ENCODE assay signal across 10 mouse cellular contexts in genomic region chr10:62242896-62243295, GRCm38 (mm10). TPM values are rescaled to one million over a fixed set of nuclear protein-coding genes. Genes with fewer than 3 reads are reported as not detected.
A peak's percentile ranks its signal among the peaks of the same experiment; 100 is the strongest.
DNase-seq lines count a peak whose midpoint lies in the region; ATAC-seq lines count a peak whose summit lies in the region.
"Had no signal": no experiment of that assay in that cellular context is flagged by ENCODE, and none has a peak within 500 bp of the region (broad histone marks: within the 10 kb centered on the region; RNA-seq: fewer than 3 reads in every experiment).

No protein-coding gene starts in this region.

- no peak for ATAC-seq in forebrain, embryonic 14.5 days
- ATAC-seq in forebrain, embryonic 15.5 days (replicated peaks): no peak
- ATAC-seq in embryonic facial prominence, embryonic 14.5 days (ENCODE audit: low read depth): peak; percentile 53
- ATAC-seq in kidney, embryonic 15.5 days (replicated peaks; ENCODE audit: low FRiP score): 0 out of 2 replicates have a peak, but pooled peaks have one; percentile 30
- peak; percentile 60 for ATAC-seq in lung, embryonic 16.5 days (ENCODE audit: low read depth)

- 70% methylated on average over 9 of the region's 13 CpGs for WGBS in forebrain, embryonic 14.5 days
- WGBS in forebrain, embryonic 15.5 days: 61% methylated on average over 9 of the region's 13 CpGs
- 38% methylated on average over 10 of the region's 13 CpGs for WGBS in embryonic facial prominence, embryonic 14.5 days
- 48% methylated on average over 12 of the region's 13 CpGs for WGBS in kidney, embryonic 15.5 days
- 39% methylated on average over 10 of the region's 13 CpGs for WGBS in lung, embryonic 16.5 days

- H3K27ac ChIP-seq in forebrain, embryonic 14.5 days (ENCODE audit: low read depth, low read length): no peak overlapping the region
- H3K27ac ChIP-seq in forebrain, embryonic 15.5 days (replicated peaks): no peak overlapping the region
- H3K27ac ChIP-seq in embryonic facial prominence, embryonic 14.5 days (replicated peaks; ENCODE audit: low read depth, low read length): no peak overlapping the region
- no peak overlapping the region for H3K27ac ChIP-seq in kidney, embryonic 15.5 days
- H3K27ac ChIP-seq in lung, embryonic 16.5 days (ENCODE audit: low read length): peak overlapping the region; percentile 72
- H3K27ac ChIP-seq: heart, embryonic 15.5 days had no signal

- H3K4me2 ChIP-seq in forebrain, embryonic 14.5 days (ENCODE audit: low read length): no peak overlapping the region
- H3K4me2 ChIP-seq in forebrain, embryonic 15.5 days (replicated peaks): no peak overlapping the region
- H3K4me2 ChIP-seq in embryonic facial prominence, embryonic 14.5 days (ENCODE audit: low read depth, low read length): no peak overlapping the region
- no peak overlapping the region for H3K4me2 ChIP-seq in kidney, embryonic 15.5 days
- H3K4me2 ChIP-seq in lung, embryonic 16.5 days (ENCODE audit: low read depth, low read length): peak overlapping the region; percentile 27
- H3K4me2 ChIP-seq: heart, embryonic 15.5 days had no signal

- H3K36me3 ChIP-seq in forebrain, embryonic 14.5 days (ENCODE audit: control insufficient read depth, insufficient read depth, low read length): no peaks in the 10 kb centered on the region
- H3K36me3 ChIP-seq in forebrain, embryonic 15.5 days: no peaks in the 10 kb centered on the region
- no peaks in the 10 kb centered on the region for H3K36me3 ChIP-seq in embryonic facial prominence, embryonic 14.5 days (ENCODE audit: control insufficient read depth, insufficient read depth, low read length)
- no peaks in the 10 kb centered on the region for H3K36me3 ChIP-seq in kidney, embryonic 15.5 days
- no peaks in the 10 kb centered on the region for H3K36me3 ChIP-seq in lung, embryonic 16.5 days (ENCODE audit: control insufficient read depth, insufficient read depth, low read length)
- H3K36me3 ChIP-seq: heart, embryonic 15.5 days had no signal

- H3K9me3 ChIP-seq in forebrain, embryonic 14.5 days (replicated peaks; ENCODE audit: control insufficient read depth, low read length): no peaks in the 10 kb centered on the region
- no peaks in the 10 kb centered on the region for H3K9me3 ChIP-seq in forebrain, embryonic 15.5 days
- no peaks in the 10 kb centered on the region for H3K9me3 ChIP-seq in embryonic facial prominence, embryonic 14.5 days (ENCODE audit: control insufficient read depth, low read length)
- H3K9me3 ChIP-seq in kidney, embryonic 15.5 days (replicated peaks): 0 out of 2 replicates have a peak, but pooled peaks cover 5% of the 10 kb centered on the region
- no peaks in the 10 kb centered on the region; the same call in 1 of the 2 replicates for H3K9me3 ChIP-seq in lung, embryonic 16.5 days (ENCODE audit: control insufficient read depth, low read length)
- H3K9me3 ChIP-seq: heart, embryonic 15.5 days had no signal

- H3K27me3 ChIP-seq in forebrain, embryonic 14.5 days (replicated peaks; ENCODE audit: control insufficient read depth, insufficient read depth, low read length): no peaks in the 10 kb centered on the region
- no peaks in the 10 kb centered on the region for H3K27me3 ChIP-seq in forebrain, embryonic 15.5 days
- H3K27me3 ChIP-seq in embryonic facial prominence, embryonic 14.5 days (replicated peaks; ENCODE audit: control insufficient read depth, insufficient read depth, low read length): no peaks in the 10 kb centered on the region
- no peaks in the 10 kb centered on the region for H3K27me3 ChIP-seq in kidney, embryonic 15.5 days
- H3K27me3 ChIP-seq in lung, embryonic 16.5 days (ENCODE audit: control insufficient read depth, insufficient read depth, low read depth, low read length): no peaks in the 10 kb centered on the region
- H3K27me3 ChIP-seq: heart, embryonic 15.5 days had no signal

- DNase-seq in forebrain, embryonic 14.5 days (ENCODE audit: low spot score): peak; percentile 70
- DNase-seq in 3T3-L1 (ENCODE audit: low read depth, low spot score): peak; percentile 40
- peak; percentile 78 for DNase-seq in adrenal gland, postnatal 10 days
- peak; percentile 65 for DNase-seq in embryonic facial prominence, embryonic 14.5 days (ENCODE audit: low spot score)
- DNase-seq in thymus, postnatal 0 days (ENCODE audit: low spot score): peak; percentile 68

- no peak overlapping the region for H3K4me3 ChIP-seq in forebrain, embryonic 14.5 days (ENCODE audit: low read depth, low read length)
- H3K4me3 ChIP-seq in forebrain, embryonic 15.5 days: no peak overlapping the region
- H3K4me3 ChIP-seq in embryonic facial prominence, embryonic 14.5 days (ENCODE audit: low read depth, low read length): no peak overlapping the region
- no peak overlapping the region for H3K4me3 ChIP-seq in kidney, embryonic 15.5 days (replicated peaks)
- no peak overlapping the region for H3K4me3 ChIP-seq in lung, embryonic 16.5 days (ENCODE audit: low read length)
- H3K4me3 ChIP-seq: heart, embryonic 15.5 days; myocyte had no signal

- no peak overlapping the region for H3K9ac ChIP-seq in forebrain, embryonic 14.5 days (ENCODE audit: low read length)
- H3K9ac ChIP-seq in forebrain, embryonic 15.5 days (replicated peaks): no peak overlapping the region
- no peak overlapping the region for H3K9ac ChIP-seq in embryonic facial prominence, embryonic 14.5 days (ENCODE audit: low read depth, low read length)
- H3K9ac ChIP-seq in kidney, embryonic 15.5 days: no peak overlapping the region
- H3K9ac ChIP-seq in lung, embryonic 16.5 days (ENCODE audit: low read length): no peak overlapping the region; the same call in 1 of the 2 replicates
- H3K9ac ChIP-seq: heart, embryonic 15.5 days had no signal

- no peaks in the 10 kb centered on the region for H3K4me1 ChIP-seq in forebrain, embryonic 14.5 days (ENCODE audit: control insufficient read depth, insufficient read depth, low read length)
- H3K4me1 ChIP-seq in forebrain, embryonic 15.5 days: 0 out of 2 replicates have a peak, but pooled peaks cover 2% of the 10 kb centered on the region
- no peaks in the 10 kb centered on the region for H3K4me1 ChIP-seq in embryonic facial prominence, embryonic 14.5 days (ENCODE audit: control insufficient read depth, insufficient read depth, low read length)
- peaks cover 27% of the 10 kb centered on the region for H3K4me1 ChIP-seq in kidney, embryonic 15.5 days
- H3K4me1 ChIP-seq in lung, embryonic 16.5 days (replicated peaks; ENCODE audit: control insufficient read depth, insufficient read depth, low read length): peaks cover 10% of the 10 kb centered on the region

RNA-seq across cellular contexts. Expression of gene Tacr2, which starts 9.3 kb away (rescaled TPM):
- not detected in 2 replicates for polyA plus RNA-seq in forebrain, embryonic 14.5 days (2014; fragmentation: Nextera tagmentation; extraction: Ambion mirVana)
- not detected in 2 replicates for polyA plus RNA-seq in forebrain, embryonic 15.5 days (2015; fragmentation: Nextera tagmentation; extraction: Ambion mirVana)
- 1 to 10 TPM; 9.0 to 9.5 TPM for total RNA-seq in adrenal gland, postnatal 10 days (2021)
- polyA plus RNA-seq in embryonic facial prominence, embryonic 14.5 days (2014; fragmentation: Nextera tagmentation; extraction: Ambion mirVana): not detected in 2 replicates
- polyA plus RNA-seq in kidney, embryonic 15.5 days (2015; fragmentation: Nextera tagmentation; extraction: Ambion mirVana): 0.06 TPM in 1 of 2 replicates, not detected in the other
- 0.72 and 0.87 TPM in 2 replicates for polyA plus RNA-seq in lung, embryonic 16.5 days (2015; fragmentation: Nextera tagmentation; extraction: Ambion mirVana)
- polyA plus RNA-seq in thymus, postnatal 0 days (2015; fragmentation: Nextera tagmentation; extraction: Ambion mirVana): 0.05 and 0.06 TPM in 2 replicates
- polyA plus RNA-seq: heart, embryonic 15.5 days had no signal

RNA-seq across cellular contexts. Expression of gene Tspan15, which starts 11.8 kb away (rescaled TPM):
- polyA plus RNA-seq in forebrain, embryonic 14.5 days (2014; fragmentation: Nextera tagmentation; extraction: Ambion mirVana): 10.1 and 13.7 TPM in 2 replicates
- 14.4 and 17.0 TPM in 2 replicates for polyA plus RNA-seq in forebrain, embryonic 15.5 days (2015; fragmentation: Nextera tagmentation; extraction: Ambion mirVana)
- total RNA-seq in adrenal gland, postnatal 10 days (2021): 10 to 100 TPM; 16.4 to 23.6 TPM
- 9.5 and 10.3 TPM in 2 replicates for polyA plus RNA-seq in embryonic facial prominence, embryonic 14.5 days (2014; fragmentation: Nextera tagmentation; extraction: Ambion mirVana)
- 52.5 and 53.5 TPM in 2 replicates for polyA plus RNA-seq in kidney, embryonic 15.5 days (2015; fragmentation: Nextera tagmentation; extraction: Ambion mirVana)
- polyA plus RNA-seq in lung, embryonic 16.5 days (2015; fragmentation: Nextera tagmentation; extraction: Ambion mirVana): 96.1 and 116 TPM in 2 replicates
- 3.7 and 4.5 TPM in 2 replicates for polyA plus RNA-seq in thymus, postnatal 0 days (2015; fragmentation: Nextera tagmentation; extraction: Ambion mirVana)

Comparison
In these comparisons a context has a peak if more than half of its experiments do, and no peak if none do; other contexts are left out.
1. ATAC-seq: peak in embryonic facial prominence, embryonic 14.5 days (single experiment), kidney, embryonic 15.5 days (single experiment) and lung, embryonic 16.5 days (single experiment); none in forebrain, embryonic 14.5 days (single experiment) and forebrain, embryonic 15.5 days (single experiment).
2. Peak in every context shown above with its lines, with median percentiles within 50 percentile points of each other: DNase-seq.